Mouse (Mus musculus) lung, postnatal 0 days (tissue): ENCODE results near the gene Pigs.

Experiments used
- CTCF ChIP-seq: IDR thresholded peaks from 2 replicates; pipeline ENCODE4 v1.5.1; 2016; ENCODE audit warnings: antibody characterized with exemption, mild to moderate bottlenecking
- EP300 ChIP-seq: IDR thresholded peaks from 2 replicates; pipeline ENCODE4 v1.6.1; 2016; ENCODE audit warnings: antibody characterized with exemption, mild to moderate bottlenecking, control low read depth

- no peak for TF ChIP-seq EP300
- no peak for TF ChIP-seq CTCF
Measured at GRCm38 (mm10) chr11:78382286-78382685, 54.1 kb downstream of the Pigs start.
